Mouse (Mus musculus) erythroblast, embryonic 14.5 days (primary cell): ENCODE measurements around the gene Serpina16. TPM values are rescaled to one million over a fixed set of nuclear protein-coding genes. Genes with fewer than 3 reads are reported as not detected.

Experiments used
- H3K27me3 ChIP-seq: 2 replicates; pipeline ENCODE4 v1.6.1; 2012; ENCODE audit warnings: inconsistent platforms; ENCODE audit not compliant: control insufficient read depth
- H3K36me3 ChIP-seq: 2 replicates; pipeline ENCODE4 v1.6.1; 2012; ENCODE audit warnings: mild to moderate bottlenecking, inconsistent platforms; ENCODE audit not compliant: control insufficient read depth
- H3K4me1 ChIP-seq: 2 replicates; pipeline ENCODE4 v1.6.1; 2012; ENCODE audit warnings: inconsistent platforms; ENCODE audit not compliant: control insufficient read depth
- H3K4me3 ChIP-seq: replicated peaks from 2 replicates; pipeline ENCODE3; 2012; ENCODE audit warnings: moderate library complexity, mild to moderate bottlenecking, inconsistent platforms
- H3K9me3 ChIP-seq: 2 replicates; pipeline ENCODE4 v1.6.1; 2012; ENCODE audit warnings: low read length, inconsistent platforms, mixed read lengths; ENCODE audit not compliant: control insufficient read depth
- GATA1 ChIP-seq: IDR thresholded peaks from 2 replicates; pipeline ENCODE4 v1.6.1; 2012; ENCODE audit warnings: low read length, inconsistent platforms, mixed read lengths
- TAL1 ChIP-seq: IDR thresholded peaks from 3 replicates; pipeline ENCODE4 v1.6.1; 2012; ENCODE audit warnings: low read length, inconsistent platforms, mixed read lengths
- polyA plus RNA-seq: library from polyadenylated mRNA; stranded (reverse); fragments of >175 nt; gene quantifications from 2 replicates; pipeline ENCODE4 v1.2.3, GENCODE M21; 2012

Serpina16 gene
- polyA plus RNA-seq, 1 experiment, result not detected

- Histone ChIP-seq H3K4me3 (no peak overlapping the region), H3K36me3 (no peaks in the 10 kb centered on the region; the same call in 1 of the 2 replicates), H3K9me3 (peaks cover 3% of the 10 kb centered on the region; the same call in 1 of the 2 replicates), H3K4me1 (no peaks in the 10 kb centered on the region), H3K27me3 (no peaks in the 10 kb centered on the region)
- TF ChIP-seq TAL1, result no peak
- no peak for TF ChIP-seq GATA1
Observed at GRCm38 (mm10) chr12:103644601-103645000, 31.3 kb downstream of the Serpina16 start.

DNA sequence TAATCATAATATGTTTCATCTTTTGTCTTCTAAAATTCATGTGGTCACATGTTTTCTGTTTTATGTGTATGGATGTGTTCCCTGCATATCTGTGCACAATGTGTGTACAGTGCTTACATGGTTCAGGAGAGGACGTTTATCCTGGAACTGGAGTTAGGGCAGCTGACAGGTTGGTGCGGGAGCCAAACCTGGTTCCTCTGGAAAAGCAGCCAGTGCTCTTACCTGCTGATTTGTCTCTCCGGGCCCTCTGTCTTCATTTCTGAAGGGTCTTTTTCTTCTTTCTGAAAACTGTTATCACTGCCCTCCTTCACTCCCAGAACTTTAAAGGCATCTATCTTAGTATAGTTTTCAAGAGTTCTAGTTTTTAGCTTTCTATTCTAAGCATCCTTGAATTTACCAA, 32.1 kb downstream of the Serpina16 start:
- peaks cover 3% of the 10 kb centered on the region; the same call in 1 of the 2 replicates for H3K9me3 ChIP-seq
- no peak overlapping the region for H3K4me3 ChIP-seq
- H3K4me1 ChIP-seq, result no peaks in the 10 kb centered on the region
- TF ChIP-seq TAL1, result no peak
- no peak for TF ChIP-seq GATA1
- no peaks in the 10 kb centered on the region; the same call in 1 of the 2 replicates for H3K36me3 ChIP-seq
- no peaks in the 10 kb centered on the region for H3K27me3 ChIP-seq

DNA sequence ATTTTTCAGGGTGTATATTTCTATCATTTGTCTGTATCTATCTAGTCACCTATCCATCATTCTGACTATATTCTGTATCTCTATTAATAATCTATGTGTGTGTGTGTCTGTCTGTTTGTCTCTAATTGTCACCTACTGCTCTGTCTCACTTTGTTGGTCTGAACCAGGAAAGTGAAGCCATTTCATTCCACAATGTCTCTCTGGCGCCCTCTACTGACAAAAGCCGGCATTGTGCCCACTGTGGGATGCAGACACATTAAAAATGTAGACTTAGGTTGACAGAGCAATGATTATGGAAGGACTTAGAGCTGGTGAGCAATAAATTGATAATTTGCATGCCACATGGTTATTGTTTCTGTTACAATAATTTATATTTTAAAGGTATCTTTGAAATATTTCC, 32.6 kb downstream of the Serpina16 start:
- no peaks in the 10 kb centered on the region for H3K4me1 ChIP-seq
- TF ChIP-seq GATA1 (no peak), TAL1 (no peak)
- H3K27me3 ChIP-seq, result no peaks in the 10 kb centered on the region
- peaks cover 3% of the 10 kb centered on the region; the same call in 1 of the 2 replicates for H3K9me3 ChIP-seq
- no peaks in the 10 kb centered on the region; the same call in 1 of the 2 replicates for H3K36me3 ChIP-seq
- H3K4me3 ChIP-seq, result no peak overlapping the region

- H3K4me1 ChIP-seq, result no peaks in the 10 kb centered on the region
Observed at GRCm38 (mm10) chr12:103635846-103636245, 40.1 kb downstream of the Serpina16 start.

GRCm38 (mm10) chr12:103634430-103634829, 41.5 kb downstream of the Serpina16 start:
- no peak overlapping the region for H3K4me3 ChIP-seq
- no peak for TF ChIP-seq TAL1
- TF ChIP-seq GATA1, result no peak
- no peaks in the 10 kb centered on the region for H3K4me1 ChIP-seq
- H3K27me3 ChIP-seq, result no peaks in the 10 kb centered on the region
- peaks cover 11% of the 10 kb centered on the region for H3K9me3 ChIP-seq
- no peaks in the 10 kb centered on the region for H3K36me3 ChIP-seq

More at GRCm38 (mm10) chr12:103635846-103636245, 40.1 kb downstream of the Serpina16 start:
- H3K36me3 ChIP-seq, result no peaks in the 10 kb centered on the region
- H3K27me3 ChIP-seq, result no peaks in the 10 kb centered on the region
- TF ChIP-seq TAL1, result no peak
- no peak for TF ChIP-seq GATA1
- no peak overlapping the region for H3K4me3 ChIP-seq
- H3K9me3 ChIP-seq, result peaks cover 4% of the 10 kb centered on the region

DNA sequence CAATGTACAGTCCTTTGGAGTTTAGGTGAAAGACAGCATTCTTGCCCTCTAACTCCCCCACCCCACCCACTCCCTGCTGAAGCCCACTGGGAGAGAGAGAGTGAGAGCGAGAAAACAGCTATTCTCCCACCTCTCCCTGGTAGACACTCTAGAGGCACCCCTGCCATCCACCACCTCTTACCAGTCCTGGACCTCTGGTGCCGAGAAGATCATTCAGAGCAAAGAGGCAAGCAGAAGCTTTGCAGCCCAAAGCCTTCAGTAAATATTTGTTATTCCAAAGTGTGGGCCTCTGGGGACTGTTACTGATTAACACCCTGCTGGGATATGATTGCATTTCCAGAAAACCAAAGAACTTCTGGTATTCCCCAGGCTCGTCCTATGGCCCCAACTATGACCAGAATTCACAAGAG, 44.7 kb downstream of the Serpina16 start, which contains the start of gene Serpina10:
TSS of gene Serpina10 (minus strand) at position 242 of the 410 bp plus-strand sequence.
- H3K4me3 ChIP-seq, result peak within 1 kb of the TSS; percentile 55
- peaks cover 28% of the 10 kb centered on the region for H3K9me3 ChIP-seq
- TF ChIP-seq TAL1, result no peak
- TF ChIP-seq GATA1, result no peak

More for the DNA sequence above, 44.7 kb downstream of the Serpina16 start, which contains the start of gene Serpina10:
- Histone ChIP-seq H3K27me3 (no peaks in the 10 kb centered on the region), H3K36me3 (no peaks in the 10 kb centered on the region; the same call in 1 of the 2 replicates), H3K4me1 (no peaks in the 10 kb centered on the region)

Other genes starting within 250 kb of the Serpina16 start
- gene Ifi27, start 241.9 kb downstream of the Serpina16 start, polyA plus RNA-seq, result 0.08 TPM in 1 of 2 replicates, not detected in the other
- 0.15 TPM in 1 of 2 replicates, not detected in the other for gene Ifi27l2a, start 232.5 kb downstream of the Serpina16 start, polyA plus RNA-seq
- not detected in 2 replicates for gene Ifi27l2b, start 218.9 kb downstream of the Serpina16 start, polyA plus RNA-seq
- gene Ppp4r4, start 143.9 kb downstream of the Serpina16 start, polyA plus RNA-seq, result not detected in 2 replicates
- not detected in 2 replicates for gene Serpina10, start 44.7 kb downstream of the Serpina16 start, polyA plus RNA-seq
- gene Serpina6, start 18.9 kb downstream of the Serpina16 start, polyA plus RNA-seq, result 0.37 and 0.38 TPM in 2 replicates
- not detected in 2 replicates for gene Serpina1f, start 19.4 kb upstream of the Serpina16 start, polyA plus RNA-seq
- not detected in 2 replicates for gene Serpina1d, start 97.5 kb upstream of the Serpina16 start, polyA plus RNA-seq
- not detected in 2 replicates for gene Serpina1b, start 154.2 kb upstream of the Serpina16 start, polyA plus RNA-seq
- gene Serpina1a, start 187.4 kb upstream of the Serpina16 start, polyA plus RNA-seq, result 0.14 and 0.21 TPM in 2 replicates
- not detected in 2 replicates for gene Serpina1c, start 228.7 kb upstream of the Serpina16 start, polyA plus RNA-seq